Mouse (Mus musculus) cerebellum, postnatal 10 days (tissue): ENCODE results near the gene Gramd1b.
A peak's percentile ranks its signal among the peaks of the same experiment; 100 is the strongest.

Source experiments
- DNase-seq, 2 experiments: peaks; one replicate each; pipeline ENCODE4 v3.0.0; 2021; ENCODE audit warnings: mixed read lengths in 2 of 2

Gramd1b gene

DNA sequence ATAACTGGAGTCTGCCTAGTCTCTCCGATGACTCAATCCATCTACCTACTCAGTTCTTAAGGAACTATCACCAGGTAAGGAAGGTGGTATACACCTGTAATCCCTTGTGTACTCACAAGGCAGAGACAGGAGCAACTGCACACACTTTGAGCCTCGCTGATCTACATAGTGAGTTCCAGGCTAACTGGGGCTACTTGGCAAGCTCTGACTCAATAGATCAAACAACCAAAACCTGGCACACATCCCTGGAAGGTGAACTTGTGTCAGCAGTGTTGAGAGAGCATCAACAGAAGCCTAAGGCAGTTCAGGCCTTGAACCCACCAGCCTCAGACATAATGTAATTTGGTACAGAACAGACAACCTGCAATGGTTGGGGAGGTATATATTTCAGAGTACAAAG lies 135.0 kb downstream of the Gramd1b start:
- DNase-seq: peak in 1 of 2 experiments; percentile 31

DNA sequence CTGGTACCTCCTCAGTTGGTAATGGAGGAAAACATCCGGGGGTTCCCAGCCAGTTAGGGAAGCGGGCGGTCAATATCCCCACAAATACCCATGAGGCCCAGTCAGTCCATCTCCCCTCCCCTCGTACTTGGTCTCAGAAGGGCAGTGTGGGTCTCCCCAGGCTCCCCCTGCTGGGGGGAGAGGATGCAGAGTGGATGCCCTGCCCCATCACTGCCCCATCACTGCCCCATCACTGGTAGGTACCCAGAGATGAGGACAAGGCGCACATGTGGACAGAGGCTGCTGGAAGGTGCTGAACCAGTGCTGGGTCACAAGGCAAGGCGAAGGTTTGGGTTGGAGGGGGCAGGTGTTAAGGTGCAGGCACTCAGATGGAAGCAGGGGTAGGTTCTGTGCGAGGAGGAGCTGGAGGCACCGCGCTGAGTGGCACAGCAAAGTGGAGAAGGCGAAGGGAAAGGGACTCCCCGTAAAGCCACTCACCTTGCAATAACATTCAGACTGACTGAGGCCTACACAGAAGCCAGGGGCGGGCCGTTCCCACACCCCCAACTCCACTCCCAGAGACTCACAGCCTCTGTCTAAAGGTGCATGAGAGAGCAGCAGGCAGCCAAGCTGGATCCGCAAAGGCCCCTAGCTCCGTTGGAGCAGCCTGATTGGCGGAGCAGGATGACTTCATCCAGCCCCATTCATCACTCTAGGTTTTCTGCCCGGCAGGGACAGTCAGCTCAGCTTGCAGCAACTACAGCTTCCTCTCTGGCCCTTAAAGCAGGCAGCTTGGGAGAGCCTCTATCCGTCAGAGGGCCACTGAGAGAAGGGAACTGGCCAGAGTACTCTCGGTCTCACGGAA lies 139.1 kb downstream of the Gramd1b start:
- DNase-seq: peak; percentile 65 to 68

DNA sequence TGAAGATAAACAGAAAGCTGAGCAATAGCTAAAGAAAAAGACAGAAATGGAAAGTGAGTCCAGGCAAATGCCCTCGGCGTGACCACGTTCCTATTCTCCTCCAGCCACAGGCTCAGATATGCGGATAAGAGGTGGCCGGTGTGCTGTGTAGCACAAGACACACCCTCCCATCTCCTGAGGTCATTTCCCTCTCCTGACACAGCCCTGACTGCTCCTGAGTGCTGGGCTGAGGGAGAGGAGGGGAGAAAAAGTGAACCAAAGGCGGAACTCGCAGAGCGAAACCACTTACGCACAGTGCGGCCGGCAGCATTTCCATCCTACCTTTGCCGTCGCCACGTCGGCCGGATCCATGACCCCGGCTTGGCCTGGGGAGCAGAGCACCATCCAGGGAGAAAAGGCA lies 139.8 kb downstream of the Gramd1b start:
- DNase-seq: no peak

DNA sequence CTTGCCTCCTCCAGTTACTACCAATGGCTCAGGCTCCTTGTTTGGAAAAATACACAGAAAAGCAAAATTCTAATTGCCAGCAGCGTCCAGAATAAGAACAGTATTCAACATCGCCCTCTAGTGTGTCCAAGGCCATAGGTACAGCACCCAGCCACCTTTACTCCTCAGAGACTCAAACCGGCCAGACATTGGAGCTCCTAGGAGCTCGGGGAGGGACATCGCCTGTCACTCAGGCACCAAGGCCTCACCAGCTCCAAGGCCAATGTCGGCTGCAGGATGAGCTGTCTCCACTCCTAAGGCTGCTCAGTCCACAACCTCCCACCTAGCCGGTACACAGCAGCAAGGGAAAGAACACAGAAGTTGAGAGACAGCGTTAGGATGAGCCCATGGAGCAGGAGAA lies 140.3 kb downstream of the Gramd1b start:
- DNase-seq: peak; percentile 62 to 74

DNA sequence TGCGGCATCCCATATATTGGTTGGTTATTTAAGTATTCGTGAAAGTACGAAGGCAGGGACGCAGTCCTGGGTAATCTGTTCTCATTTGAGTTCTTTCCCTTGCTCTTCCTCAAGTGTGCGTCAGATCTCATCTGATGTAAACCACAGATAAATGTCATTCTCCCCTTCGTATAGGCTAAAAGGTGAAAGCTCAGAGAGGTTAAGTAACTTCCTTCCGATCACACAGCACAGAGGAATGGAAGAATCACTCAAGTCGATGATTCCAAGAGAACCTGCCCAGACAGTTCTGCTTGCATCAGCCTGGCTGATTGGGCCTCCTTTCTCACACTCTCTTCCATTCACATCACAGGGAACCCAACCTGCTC lies 140.8 kb downstream of the Gramd1b start:
- DNase-seq: no peak

DNA sequence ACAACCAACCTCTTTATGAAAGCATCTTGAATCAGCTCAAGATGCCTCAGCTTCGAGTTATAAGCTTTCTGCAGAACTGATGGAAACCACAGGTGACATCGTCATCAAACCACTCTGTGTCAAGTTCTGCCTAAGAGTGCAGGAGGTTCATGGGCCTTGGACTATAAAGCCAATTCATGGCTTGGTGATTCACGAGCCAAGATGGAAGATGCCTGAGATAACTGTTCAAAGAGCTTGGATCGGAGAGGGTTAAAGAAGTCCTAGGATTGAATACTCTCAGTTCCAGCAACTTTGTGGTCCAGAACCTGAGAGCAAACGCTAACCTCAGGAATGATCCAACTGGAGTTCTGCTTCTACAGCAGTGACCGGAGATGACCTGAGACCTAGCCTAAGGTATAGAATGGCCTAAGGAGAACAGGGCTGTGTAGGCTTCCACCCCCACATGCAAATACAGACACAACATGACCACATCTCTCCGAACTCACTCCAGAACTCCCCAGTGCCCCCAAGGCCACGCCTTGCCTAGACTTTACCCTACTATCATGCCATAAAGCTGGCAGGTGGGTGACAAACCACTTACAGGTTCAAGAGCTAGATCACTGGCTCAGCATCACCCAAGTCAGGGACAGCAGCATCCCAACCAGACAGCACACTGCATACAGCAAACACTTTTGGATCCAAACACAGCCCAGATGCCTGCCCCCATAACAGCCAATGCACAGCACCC lies 141.4 kb downstream of the Gramd1b start:
- no peak for DNase-seq

DNA sequence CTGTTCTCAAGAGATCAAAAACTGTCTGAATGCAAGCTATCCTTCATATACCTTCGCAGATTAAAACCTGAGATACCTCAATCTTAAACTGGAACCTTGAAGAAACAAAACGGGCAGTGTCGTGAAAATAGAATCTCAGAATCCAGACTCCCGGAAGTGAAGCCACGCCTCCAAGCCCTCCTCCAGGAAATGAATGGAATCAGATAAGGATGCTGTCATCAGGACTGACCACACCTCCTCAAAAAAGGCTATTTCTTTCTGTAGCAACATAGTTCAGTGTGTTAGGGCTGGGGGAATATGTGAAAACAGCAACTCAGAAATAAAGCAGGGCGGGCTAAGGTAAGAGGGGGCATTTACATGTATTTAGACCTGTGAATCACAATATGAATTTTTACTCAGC lies 142.0 kb downstream of the Gramd1b start:
- DNase-seq: no peak

DNA sequence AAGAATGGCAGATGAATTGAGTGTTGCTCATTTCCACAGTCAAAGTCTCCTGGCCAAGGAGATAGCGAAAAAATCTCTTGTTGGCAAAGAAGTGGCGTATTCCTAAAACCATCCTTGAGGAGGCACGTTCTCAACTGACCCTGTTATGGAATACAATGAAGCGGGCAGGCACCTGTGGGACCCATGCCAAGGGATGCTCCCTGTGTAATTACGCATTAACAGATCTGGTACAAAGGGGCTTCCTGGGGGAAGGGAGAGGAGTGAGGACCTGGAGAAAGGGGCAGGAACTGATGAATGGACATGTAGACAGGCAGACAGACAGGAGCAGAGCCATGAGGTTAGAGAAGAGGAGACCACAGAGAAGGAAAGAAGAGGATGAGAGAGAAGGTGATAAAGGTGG lies 146.4 kb downstream of the Gramd1b start:
- DNase-seq: peak; percentile 50 to 59

DNA sequence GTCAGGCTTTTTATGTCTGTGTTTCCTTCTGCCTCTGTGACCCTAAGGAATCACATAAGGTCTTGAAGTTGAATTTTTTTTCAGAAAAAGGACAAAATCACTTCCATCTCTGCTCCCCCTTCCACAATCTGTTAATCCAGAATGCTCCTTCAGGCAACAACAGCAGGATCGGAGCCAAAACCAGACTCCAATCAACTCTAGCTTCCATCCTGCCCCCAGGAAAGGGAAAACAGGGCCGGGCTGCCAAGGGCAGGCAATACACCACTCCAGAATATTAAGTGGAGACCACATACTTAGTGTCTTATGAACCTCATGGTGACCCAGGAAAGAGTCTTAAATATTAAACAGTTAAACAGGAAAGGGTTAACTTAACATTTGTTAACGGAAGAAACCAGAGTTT lies 148.7 kb downstream of the Gramd1b start:
- peak; percentile 88 to 90 for DNase-seq

DNA sequence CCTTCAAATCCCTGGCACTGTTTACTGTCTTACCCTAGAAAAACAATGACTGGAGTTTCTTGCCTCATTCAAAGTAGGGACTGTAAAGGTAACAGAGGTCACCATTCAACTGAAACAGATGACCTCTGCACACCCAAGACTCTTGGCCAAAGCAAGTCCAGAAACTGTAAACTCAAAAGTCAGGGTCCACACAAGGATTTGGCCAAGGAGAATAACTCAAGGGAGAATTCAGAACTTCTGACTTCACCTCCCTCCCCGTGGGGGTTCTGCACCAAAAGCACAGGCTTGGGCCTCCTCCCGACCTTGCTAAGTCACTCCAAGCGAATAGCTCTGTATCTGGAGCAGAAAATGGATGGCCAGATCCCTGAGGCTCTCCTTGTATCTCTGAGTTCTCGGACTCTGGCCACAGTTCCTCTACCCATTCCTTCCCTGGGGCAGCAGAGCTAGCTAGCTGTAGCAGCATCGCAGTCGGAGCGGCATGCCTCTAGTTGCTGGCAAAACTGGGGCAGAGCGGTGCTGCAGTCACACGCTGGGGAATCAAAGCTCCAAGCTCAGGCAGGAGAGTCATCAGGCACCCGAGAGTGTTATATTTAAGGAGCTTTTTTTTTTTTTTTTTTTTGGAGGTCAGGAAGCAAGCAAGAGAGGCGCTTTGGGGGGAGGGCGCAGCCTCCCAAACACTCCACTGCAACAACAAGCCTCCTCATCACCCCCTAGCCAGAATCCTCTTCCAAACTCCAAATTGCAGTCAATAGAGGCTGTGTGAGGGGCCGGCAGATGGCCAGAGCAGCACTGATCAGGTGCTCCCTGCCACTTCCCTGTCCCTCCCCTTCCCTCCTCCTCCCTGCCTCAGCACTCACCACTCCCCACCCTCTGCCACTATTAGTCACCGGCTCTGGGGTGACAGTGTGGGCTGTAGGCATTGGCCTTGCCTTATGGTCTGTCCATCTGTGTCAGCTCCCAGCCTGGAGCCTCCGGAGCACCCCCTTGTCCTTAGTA lies 149.5 kb downstream of the Gramd1b start:
- DNase-seq: peak; percentile 94 to 96

DNA sequence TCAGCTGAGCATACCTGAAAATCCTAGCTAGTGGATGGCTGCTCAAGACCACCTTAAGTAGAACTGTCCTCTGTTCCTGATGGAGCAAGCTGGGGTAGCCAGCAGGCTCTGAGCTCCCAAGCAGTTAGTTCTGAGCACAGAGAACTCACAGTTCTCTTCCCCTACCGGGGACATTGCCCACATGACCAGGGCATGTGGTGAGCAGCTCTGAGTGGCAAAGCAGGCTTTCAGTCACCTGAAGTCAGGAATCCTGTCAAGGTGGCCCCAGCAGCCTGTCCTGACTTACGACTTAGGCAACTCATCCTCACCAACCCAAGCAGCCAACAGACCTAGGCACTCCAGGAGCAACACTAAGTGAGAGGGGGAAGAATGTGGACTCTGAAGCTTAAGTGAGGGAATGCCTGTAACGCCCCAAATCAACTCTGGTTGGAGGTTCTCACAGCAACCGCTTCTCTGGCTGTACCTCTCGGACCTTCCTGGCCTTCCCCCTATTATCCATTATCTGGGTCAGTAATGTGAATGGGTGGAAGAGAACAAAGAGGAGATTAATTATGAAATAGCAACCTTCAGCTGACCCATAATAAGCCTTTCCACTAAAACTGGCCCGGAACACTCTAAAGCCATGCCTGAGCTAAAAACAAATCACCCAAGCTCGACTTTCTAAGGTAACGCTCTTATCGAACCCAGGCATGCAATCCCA lies 154.3 kb downstream of the Gramd1b start:
- peak in 1 of 2 experiments; percentile 27 for DNase-seq

DNA sequence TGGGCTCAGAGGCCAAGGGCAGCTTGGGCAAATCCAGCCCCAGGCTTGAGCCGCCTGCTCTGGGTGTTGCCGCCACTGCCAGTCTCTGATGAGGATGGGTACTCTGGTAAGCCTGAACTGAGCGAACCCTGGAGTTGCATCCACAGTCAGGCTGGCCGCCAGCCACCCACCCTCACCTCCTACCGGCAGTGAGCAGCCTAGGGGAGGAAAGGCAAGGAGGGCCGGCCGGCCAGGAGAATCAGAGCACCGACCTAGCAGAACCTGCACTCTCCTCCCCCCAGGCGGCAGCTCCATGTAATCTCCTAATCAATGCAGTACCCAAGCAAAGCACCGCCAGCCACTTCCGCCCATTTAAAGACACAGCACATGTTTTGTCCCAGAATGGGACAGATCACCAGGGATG lies 155.0 kb downstream of the Gramd1b start:
- DNase-seq: peak; percentile 81 to 83

DNA sequence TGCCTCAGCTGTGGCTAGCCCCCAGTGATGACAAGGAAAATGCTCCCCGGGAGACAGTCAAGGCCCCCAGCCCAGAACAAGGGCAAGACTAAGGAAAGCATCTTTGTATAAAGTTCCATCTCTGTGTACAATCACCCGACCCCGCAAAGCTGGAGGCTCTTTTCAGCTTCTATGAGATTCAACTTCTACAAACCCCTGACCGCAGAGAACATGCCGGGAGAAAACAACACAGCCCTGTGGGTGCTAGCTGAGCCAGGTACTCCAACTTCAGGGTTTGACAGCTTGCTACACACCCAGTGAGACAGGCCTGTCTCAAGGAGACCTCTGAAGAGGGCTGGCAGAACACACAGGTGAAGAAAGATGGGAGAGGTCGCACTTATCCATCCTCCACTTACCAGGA lies 155.7 kb downstream of the Gramd1b start:
- no peak for DNase-seq

DNA sequence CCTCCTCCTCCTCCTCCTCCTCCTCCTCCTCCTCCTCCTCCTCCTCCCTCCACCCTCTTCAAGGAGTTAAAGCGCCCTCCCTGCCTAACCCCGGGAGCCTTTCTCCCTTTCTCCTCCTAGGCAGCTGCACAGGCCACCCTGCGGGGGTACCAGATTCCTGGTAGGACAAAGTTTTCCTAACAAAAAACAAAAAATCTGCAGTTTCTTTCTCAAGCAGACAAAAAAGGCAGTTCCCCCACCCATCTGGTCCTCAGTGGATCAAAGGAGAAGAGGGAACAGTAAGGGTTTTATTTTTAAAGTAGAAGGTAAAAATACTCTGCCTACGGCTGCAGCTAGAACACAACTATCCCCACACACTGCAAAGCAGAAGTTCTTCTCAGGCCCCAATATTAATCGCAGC lies 156.2 kb downstream of the Gramd1b start:
- DNase-seq: no peak

DNA sequence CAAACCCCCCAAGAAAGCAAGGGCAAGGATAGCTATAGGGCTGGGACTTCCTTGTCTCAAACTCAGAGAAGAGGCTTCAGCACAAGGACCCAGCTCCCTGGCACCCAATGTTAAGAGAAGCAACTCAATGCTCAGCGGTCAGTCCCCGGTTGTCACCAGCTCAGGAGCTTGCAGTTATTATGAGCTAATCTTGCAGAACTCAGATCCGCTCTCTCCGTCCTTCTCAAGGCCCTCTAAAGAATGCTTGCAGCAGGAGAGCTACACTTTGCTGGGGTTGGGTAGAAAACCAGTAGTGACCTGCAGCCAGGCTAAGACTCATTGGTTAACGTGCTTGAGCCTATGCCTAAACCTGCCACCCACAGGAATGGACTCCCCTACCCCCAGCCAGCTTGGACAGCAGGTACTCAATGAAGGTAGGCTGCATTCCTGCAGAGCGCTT lies 156.6 kb downstream of the Gramd1b start:
- DNase-seq: peak in 1 of 2 experiments; percentile 33

DNA sequence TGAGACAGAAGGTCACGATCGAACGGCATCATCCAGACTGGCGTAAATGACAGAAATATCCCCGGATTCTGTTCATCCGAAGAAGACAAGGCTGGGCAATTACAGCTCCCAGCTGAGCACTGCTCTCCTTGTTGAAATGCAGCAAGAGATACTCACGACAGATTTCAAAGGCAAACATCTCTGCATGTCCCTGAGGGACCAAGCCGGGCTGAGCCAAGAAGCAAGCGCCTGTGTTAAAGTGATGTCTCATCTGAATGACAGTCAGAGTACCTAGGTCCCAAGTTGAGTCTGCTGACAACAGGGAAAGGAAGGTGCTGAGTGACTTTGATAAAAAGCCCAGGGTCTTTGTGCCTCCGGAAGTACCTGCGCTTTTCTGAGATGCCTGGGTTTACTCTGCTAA lies 157.1 kb downstream of the Gramd1b start:
- peak; percentile 29 to 36 for DNase-seq

DNA sequence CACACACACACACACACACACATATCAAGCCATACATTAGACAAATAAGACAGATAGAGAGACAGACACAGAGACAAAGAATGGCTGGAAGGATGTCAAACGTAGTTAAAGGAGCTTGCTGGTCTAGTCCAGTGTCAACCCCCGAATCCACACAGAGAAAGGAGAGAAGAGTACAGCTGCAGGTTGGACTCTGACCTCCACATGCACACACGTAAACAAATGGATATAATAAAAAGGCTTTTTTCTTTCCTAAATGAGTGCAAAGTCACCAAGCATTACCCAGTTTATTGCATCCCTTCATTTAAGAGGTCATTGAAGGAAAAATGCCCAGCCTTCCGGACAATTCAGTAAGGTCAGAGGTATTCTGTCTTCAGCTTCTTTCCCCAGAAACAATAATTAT lies 161.0 kb downstream of the Gramd1b start:
- DNase-seq: no peak

DNA sequence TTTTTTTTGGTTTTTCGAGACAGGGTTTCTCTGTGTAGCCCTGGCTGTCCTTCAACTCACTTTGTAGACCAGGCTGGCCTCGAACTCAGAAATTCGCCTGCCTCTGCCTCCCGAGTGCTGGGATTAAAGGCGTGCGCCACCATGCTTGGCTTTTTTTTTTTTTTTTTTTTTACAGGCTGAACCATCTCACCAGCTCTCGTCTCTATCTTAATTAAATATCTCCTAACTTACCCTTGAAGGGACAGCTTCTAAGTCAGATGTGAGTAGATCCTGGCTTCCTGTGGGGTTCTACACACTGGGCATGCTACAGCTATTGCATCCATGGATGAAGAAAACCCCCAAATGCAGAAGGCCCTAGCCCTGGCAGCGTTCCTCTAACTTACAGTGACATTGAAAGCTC lies 164.4 kb downstream of the Gramd1b start:
- no peak for DNase-seq

DNA sequence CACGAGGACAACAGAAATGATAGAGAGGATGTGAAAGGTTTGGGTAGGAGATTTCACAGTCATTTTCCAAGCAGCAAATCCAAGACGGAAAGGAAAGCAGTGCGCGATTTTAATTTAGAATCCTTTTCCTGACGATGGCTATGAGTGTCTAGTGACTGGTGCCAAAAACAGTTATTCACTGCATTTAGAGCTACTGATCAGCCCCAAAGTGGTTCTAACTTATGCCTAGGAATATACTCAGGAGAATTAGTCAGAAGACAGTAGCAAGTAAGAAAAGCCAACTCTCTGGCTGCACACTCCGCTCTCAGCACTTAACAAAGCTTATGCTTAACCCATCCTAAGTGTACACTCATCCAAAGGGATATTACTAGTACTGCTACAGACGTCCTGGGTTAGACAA lies 166.9 kb downstream of the Gramd1b start:
- no peak for DNase-seq

DNA sequence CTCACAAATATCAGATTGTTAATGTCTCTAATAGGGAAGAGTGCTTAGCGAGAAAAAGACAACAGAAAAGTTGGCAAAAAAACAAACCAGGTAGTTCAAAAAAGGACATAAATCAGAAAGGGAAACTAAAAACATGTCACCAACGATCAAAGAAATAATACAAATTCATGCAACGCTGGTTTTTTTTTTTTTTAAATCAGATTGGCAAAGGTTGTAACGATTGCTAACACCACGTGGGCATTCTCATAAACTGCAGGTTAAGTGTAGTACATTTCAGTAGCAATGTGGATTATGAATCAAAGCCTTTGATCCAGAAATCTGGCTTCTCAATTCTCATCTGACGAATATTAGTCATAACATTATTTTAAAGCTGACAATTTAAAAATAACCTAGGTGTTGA lies 169.2 kb downstream of the Gramd1b start:
- DNase-seq: no peak

DNA sequence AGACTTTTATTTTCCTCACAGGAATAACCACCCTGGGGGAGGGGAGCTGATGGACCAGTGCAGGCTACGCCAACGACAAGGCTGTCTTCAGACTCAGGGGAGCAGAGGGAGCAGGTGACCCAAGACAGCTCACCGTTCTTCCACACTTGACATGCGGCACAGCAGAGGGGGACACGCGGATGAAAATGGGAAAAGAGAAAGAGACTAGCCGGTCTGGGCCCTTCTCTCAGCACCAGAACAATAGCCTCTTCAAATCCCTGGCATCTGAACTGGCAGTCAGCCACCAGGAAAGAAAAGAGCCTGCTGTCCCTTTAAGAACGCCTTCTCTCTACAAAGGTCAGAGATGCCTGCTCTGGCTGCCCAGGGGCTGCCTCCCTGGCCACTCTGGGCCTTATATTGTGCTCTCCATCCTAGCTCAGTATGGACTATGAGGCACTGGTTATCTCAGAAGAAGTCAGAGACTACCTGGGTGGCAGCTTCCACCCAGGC lies 172.7 kb downstream of the Gramd1b start:
- DNase-seq: peak; percentile 75 to 77
